Mouse (Mus musculus): ENCODE data around the gene Stap1.

- TF ChIP-seq CTCF (IDR thresholded peaks at IDR 0.05; ENCODE audit: borderline replicate concordance, insufficient read depth, low read length) (no peak), POLR2A (IDR thresholded peaks at IDR 0.05; ENCODE audit: low read depth, low read length) (no peak)
These were observed 29.1 kb downstream of the Stap1 start for GRCm38 (mm10) chr5:86100621-86101020.
